Mouse (Mus musculus) forebrain, embryonic 11.5 days (tissue): ENCODE results near the gene Cd8a. TPM values are rescaled to one million over a fixed set of nuclear protein-coding genes. Genes with fewer than 3 reads are reported as not detected.

Source experiments
- ATAC-seq: fragments of 200-750 bp; cut with Nextera tagmentation; replicated peaks from 2 replicates; pipeline ENCODE4 v1.8.0; 2017; ENCODE audit warnings: moderate TSS enrichment; ENCODE audit not compliant: low FRiP score
- DNase-seq: peaks from one replicate; pipeline ENCODE4 v3.0.0-alpha.2; 2017; ENCODE audit warnings: low spot score
- H3K27ac ChIP-seq: fragments of 300-500 bp; sonication (generic); 2 replicates; pipeline ENCODE4 v1.5.1; 2014; ENCODE audit warnings: low read depth, low read length
- H3K27me3 ChIP-seq: fragments of 300-500 bp; sonication (generic); 2 replicates; pipeline ENCODE4 v1.6.1; 2014; ENCODE audit warnings: mild to moderate bottlenecking, low read length, mixed read lengths; ENCODE audit not compliant: control insufficient read depth, insufficient read depth
- H3K36me3 ChIP-seq: fragments of 300-500 bp; sonication (generic); 2 replicates; pipeline ENCODE4 v1.6.1; 2014; ENCODE audit warnings: mild to moderate bottlenecking, low read length, moderate library complexity, mixed read lengths; ENCODE audit not compliant: control insufficient read depth, insufficient read depth
- H3K4me1 ChIP-seq: fragments of 300-500 bp; sonication (generic); replicated peaks from 2 replicates; pipeline ENCODE4 v1.6.1; 2014; ENCODE audit warnings: low read length, mixed read lengths; ENCODE audit not compliant: control insufficient read depth, insufficient read depth
- H3K4me2 ChIP-seq: fragments of 300-500 bp; sonication (generic); 2 replicates; pipeline ENCODE4 v1.6.1; 2014; ENCODE audit warnings: low read depth, mild to moderate bottlenecking, low read length, moderate library complexity, mixed read lengths; ENCODE audit not compliant: severe bottlenecking
- H3K4me3 ChIP-seq: fragments of 300-500 bp; sonication (generic); 2 replicates; pipeline ENCODE4 v1.5.1; 2014; ENCODE audit warnings: low read depth, low read length
- H3K9ac ChIP-seq: fragments of 300-500 bp; sonication (generic); 2 replicates; pipeline ENCODE4 v1.6.1; 2014; ENCODE audit warnings: low read length
- H3K9me3 ChIP-seq: fragments of 300-500 bp; sonication (generic); 2 replicates; pipeline ENCODE4 v1.6.1; 2016; ENCODE audit warnings: low read length, mixed read lengths; ENCODE audit not compliant: control insufficient read depth
- WGBS: fragments of 180-500 bp; shearing (Covaris S2); extraction: QIAGEN DNeasy Blood & Tissue Kit; methylation state at CpG from one replicate; pipeline ENCODE4 v1.1.7; 2014; 5-methylcytosine and 5-hydroxymethylcytosine counted together
- polyA plus RNA-seq: library from polyadenylated mRNA; unstranded; fragments of >200 nt; fragmentation: Nextera tagmentation; extraction: Ambion mirVana; gene quantifications from 2 replicates; pipeline ENCODE4 v1.2.1, GENCODE M21; 2014

Gene Cd8a
- polyA plus RNA-seq, 1 experiment from 2014 or later: not detected

- DNase-seq: no peak
- no peak for ATAC-seq
- Histone ChIP-seq H3K4me2 (no peak overlapping the region), H3K4me1 (no peaks in the 10 kb centered on the region), H3K9ac (no peak overlapping the region), H3K27ac (no peak overlapping the region), H3K27me3 (no peaks in the 10 kb centered on the region), H3K9me3 (no peaks in the 10 kb centered on the region), H3K4me3 (no peak overlapping the region), H3K36me3 (no peaks in the 10 kb centered on the region)
- 96% methylated on average over 3 of the region's 3 CpGs for WGBS
Observed at GRCm38 (mm10) chr6:71418874-71419273, 45.6 kb downstream of the Cd8a start.

- Histone ChIP-seq H3K4me2 (no peak overlapping the region), H3K36me3 (no peaks in the 10 kb centered on the region), H3K9me3 (no peaks in the 10 kb centered on the region), H3K27ac (no peak overlapping the region), H3K4me3 (no peak overlapping the region), H3K4me1 (no peaks in the 10 kb centered on the region), H3K9ac (no peak overlapping the region), H3K27me3 (no peaks in the 10 kb centered on the region)
- ATAC-seq (no peak), DNase-seq (no peak)
- 92% methylated on average over 6 of the region's 6 CpGs for WGBS
Observed at GRCm38 (mm10) chr6:71420848-71421247, 47.6 kb downstream of the Cd8a start.

GRCm38 (mm10) chr6:71422162-71422561, 48.9 kb downstream of the Cd8a start:
- DNase-seq (no peak), ATAC-seq (no peak)
- no peaks in the 10 kb centered on the region for H3K9me3 ChIP-seq
- no peaks in the 10 kb centered on the region; the same call in 1 of the 2 replicates for H3K36me3 ChIP-seq
- H3K27me3 ChIP-seq: no peaks in the 10 kb centered on the region
- H3K4me1 ChIP-seq: no peaks in the 10 kb centered on the region
- H3K4me3 ChIP-seq: no peak overlapping the region
- H3K27ac ChIP-seq: no peak overlapping the region
- WGBS: 87% methylated on average over 3 of the region's 3 CpGs
- H3K9ac ChIP-seq: no peak overlapping the region
- no peak overlapping the region for H3K4me2 ChIP-seq

GRCm38 (mm10) chr6:71423116-71423515, 49.9 kb downstream of the Cd8a start:
- H3K9ac ChIP-seq: no peak overlapping the region
- 94% methylated on average over 3 of the region's 3 CpGs for WGBS
- H3K4me2 ChIP-seq: no peak overlapping the region
- H3K4me3 ChIP-seq: no peak overlapping the region
- no peaks in the 10 kb centered on the region for H3K27me3 ChIP-seq
- no peak for DNase-seq
- H3K4me1 ChIP-seq: no peaks in the 10 kb centered on the region
- no peaks in the 10 kb centered on the region for H3K9me3 ChIP-seq
- H3K36me3 ChIP-seq: no peaks in the 10 kb centered on the region; the same call in 1 of the 2 replicates
- H3K27ac ChIP-seq: no peak overlapping the region
- no peak for ATAC-seq

GRCm38 (mm10) chr6:71425681-71426080, 52.5 kb downstream of the Cd8a start:
- Histone ChIP-seq H3K4me1 (no peaks in the 10 kb centered on the region), H3K36me3 (no peaks in the 10 kb centered on the region; the same call in 1 of the 2 replicates), H3K4me3 (no peak overlapping the region), H3K4me2 (no peak overlapping the region), H3K27me3 (no peaks in the 10 kb centered on the region), H3K9ac (no peak overlapping the region), H3K9me3 (no peaks in the 10 kb centered on the region), H3K27ac (no peak overlapping the region)
- DNase-seq: no peak
- WGBS: 95% methylated on average over 6 of the region's 6 CpGs
- ATAC-seq: no peak

- H3K4me3 ChIP-seq: no peak overlapping the region
- H3K4me2 ChIP-seq: no peak overlapping the region
- no peaks in the 10 kb centered on the region; the same call in 1 of the 2 replicates for H3K36me3 ChIP-seq
- no peak overlapping the region for H3K27ac ChIP-seq
- no peak for DNase-seq
- no peaks in the 10 kb centered on the region for H3K9me3 ChIP-seq
- 89% methylated on average over 4 of the region's 4 CpGs for WGBS
- H3K9ac ChIP-seq: no peak overlapping the region
- H3K4me1 ChIP-seq: no peaks in the 10 kb centered on the region
- no peaks in the 10 kb centered on the region for H3K27me3 ChIP-seq
- ATAC-seq: no peak
Observed at GRCm38 (mm10) chr6:71427996-71428725, 54.9 kb downstream of the Cd8a start.

Other genes starting within 250 kb of the Cd8a start
- 4.4 and 4.7 TPM in 2 replicates for gene Thnsl2, start 229.0 kb upstream of the Cd8a start, polyA plus RNA-seq
- gene Fabp1, start 173.6 kb upstream of the Cd8a start, polyA plus RNA-seq: not detected in 2 replicates
- 31.1 and 37.1 TPM in 2 replicates for gene Krcc1, start 101.8 kb upstream of the Cd8a start, polyA plus RNA-seq
- gene Smyd1, start 51.2 kb upstream of the Cd8a start, polyA plus RNA-seq: 0.17 and 0.51 TPM in 2 replicates
- gene Cd8b1, start 50.6 kb upstream of the Cd8a start, polyA plus RNA-seq: not detected in 2 replicates
- 8.8 and 10.9 TPM in 2 replicates for gene Rmnd5a, start 67.2 kb downstream of the Cd8a start, polyA plus RNA-seq
- 17.9 and 18.9 TPM in 2 replicates for gene Rnf103, start 120.5 kb downstream of the Cd8a start, polyA plus RNA-seq
- gene Chmp3, start 170.4 kb downstream of the Cd8a start, polyA plus RNA-seq: 46.3 and 49.4 TPM in 2 replicates